Mouse (Mus musculus): Measurements from ENCODE around the gene Dnah6. TPM values are rescaled to one million over a fixed set of nuclear protein-coding genes. Genes with fewer than 3 reads are reported as not detected.

The Dnah6 gene
- polyA plus RNA-seq, 1 experiment from 2014 or later, result 0.61 TPM

DNA sequence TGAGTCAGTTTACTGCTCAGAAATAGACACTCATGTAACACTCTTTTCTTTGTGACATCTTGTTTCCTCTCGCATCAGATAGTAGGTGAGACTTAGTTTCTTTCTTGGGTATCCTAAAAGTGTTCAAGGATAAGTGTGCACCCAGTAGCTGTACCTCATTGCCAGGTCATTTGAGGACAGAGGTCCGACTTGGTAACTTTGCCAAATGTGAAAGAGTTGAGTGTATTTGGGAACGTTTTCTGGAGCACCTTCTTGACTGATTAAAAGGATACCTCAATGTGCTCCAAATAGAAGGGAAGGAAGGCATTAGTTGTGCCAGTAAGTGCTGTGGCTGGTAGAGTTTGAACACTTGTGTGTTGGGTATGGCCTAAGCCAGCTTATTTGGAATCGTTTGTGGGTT, 28.4 kb upstream of the Dnah6 start:
- H3K27me3 ChIP-seq, result no peaks in the 10 kb centered on the region
- no peak for ATAC-seq (ENCODE audit: insufficient number of reproducible peaks, low FRiP score, low TSS enrichment, low read depth)
- peak overlapping the region; percentile 72; the same call in 1 of the 2 replicates for H3K4me2 ChIP-seq (replicated peaks)
- no peak overlapping the region for H3K27ac ChIP-seq (replicated peaks)
- no peak overlapping the region for H3K9ac ChIP-seq
- WGBS, result 81% methylated on average over 4 of the region's 4 CpGs
- H3K4me1 ChIP-seq, result peaks cover 12% of the 10 kb centered on the region
- no peaks in the 10 kb centered on the region for H3K9me3 ChIP-seq (replicated peaks)
- H3K36me3 ChIP-seq, result no peaks in the 10 kb centered on the region
- H3K4me3 ChIP-seq (replicated peaks), result 0 out of 2 replicates have a peak overlapping the region, but pooled peaks have one; percentile 96

DNA sequence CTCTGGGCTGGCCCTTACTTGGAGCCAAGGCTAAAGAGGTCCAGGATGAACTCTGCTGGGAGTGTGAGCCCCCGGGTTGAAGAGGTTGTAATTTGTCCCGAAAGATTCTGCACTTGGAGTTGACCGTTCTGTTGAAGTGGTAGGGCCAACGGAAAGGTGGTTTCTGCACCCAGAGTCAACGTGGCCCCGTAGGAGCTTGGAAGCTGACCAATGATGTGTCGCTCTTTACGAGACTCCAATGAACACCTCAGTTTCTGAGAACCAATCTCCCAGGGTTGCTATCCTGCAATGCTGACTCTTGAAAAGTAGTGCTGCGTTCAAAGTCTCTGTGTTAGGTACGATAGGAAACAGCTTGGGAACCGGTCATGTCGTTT, 27.6 kb upstream of the Dnah6 start:
- no peak overlapping the region for H3K27ac ChIP-seq (replicated peaks)
- no peaks in the 10 kb centered on the region for H3K9me3 ChIP-seq (replicated peaks)
- H3K9ac ChIP-seq, result peak overlapping the region; percentile 89
- peak overlapping the region; percentile 96 for H3K4me3 ChIP-seq (replicated peaks)
- 5% methylated on average over 12 of the region's 12 CpGs for WGBS
- peak overlapping the region; percentile 72 for H3K4me2 ChIP-seq (replicated peaks)
- no peak for ATAC-seq (ENCODE audit: insufficient number of reproducible peaks, low FRiP score, low TSS enrichment, low read depth)
- H3K4me1 ChIP-seq, result peaks cover 12% of the 10 kb centered on the region
- no peaks in the 10 kb centered on the region for H3K27me3 ChIP-seq
- no peaks in the 10 kb centered on the region for H3K36me3 ChIP-seq

DNA sequence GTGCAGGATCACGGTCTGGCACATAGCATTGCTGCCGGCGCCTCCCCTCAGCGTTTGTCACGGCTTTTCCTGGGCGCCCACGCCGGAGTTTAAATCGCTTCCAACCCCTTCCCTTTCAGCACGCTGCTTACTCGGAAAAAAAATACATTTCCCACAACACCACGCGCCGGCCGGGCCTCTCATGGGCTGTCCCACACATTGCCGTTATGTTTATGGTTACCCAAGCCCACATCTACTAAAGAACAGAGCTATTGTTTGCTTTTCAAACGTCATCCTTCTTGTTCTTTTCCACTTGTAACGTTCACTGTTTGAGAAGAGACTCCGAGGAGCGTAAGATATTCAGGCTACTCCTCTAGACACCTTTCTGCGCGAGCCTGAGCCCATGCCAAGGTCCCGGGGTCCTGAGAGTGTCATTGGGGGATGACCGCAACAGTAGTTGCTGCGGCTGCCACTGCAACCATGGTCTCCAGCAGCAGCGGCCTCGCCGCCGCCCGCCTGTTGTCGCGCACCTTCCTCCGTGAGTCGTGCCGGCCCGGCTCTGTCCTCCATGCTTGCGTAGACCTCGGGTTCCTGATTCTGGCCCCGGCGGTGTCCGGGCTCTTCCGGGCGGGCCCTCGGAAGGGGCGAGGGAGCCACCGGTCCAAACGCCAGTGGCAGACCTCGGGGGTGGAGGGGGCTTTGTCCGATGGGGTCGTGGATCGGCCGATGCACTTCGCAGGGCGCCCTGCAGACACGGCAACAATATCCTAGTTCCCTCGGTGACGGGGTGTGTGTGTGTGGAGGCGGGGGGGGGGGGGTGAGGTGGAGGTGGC, 27.0 kb upstream of the Dnah6 start, which contains the start of gene Suclg1:
Suclg1 (plus strand) TSS at position 146 of the 812 bp plus-strand sequence.
- under 1% methylated on average over 56 of the region's 58 CpGs for WGBS
- H3K4me2 ChIP-seq (replicated peaks), result peak within 1 kb of the TSS; percentile 72
- no peaks in the 10 kb centered on the region for H3K27me3 ChIP-seq
- H3K27ac ChIP-seq (replicated peaks), result peak within 1 kb of the TSS; percentile 78
- no peaks in the 10 kb centered on the region for H3K9me3 ChIP-seq (replicated peaks)
- H3K4me3 ChIP-seq (replicated peaks), result peak within 1 kb of the TSS; percentile 96
- H3K36me3 ChIP-seq, result no peaks in the 10 kb centered on the region
- peak within 1 kb of the TSS; percentile 89 for H3K9ac ChIP-seq
- peak; percentile 94 for ATAC-seq (ENCODE audit: insufficient number of reproducible peaks, low FRiP score, low TSS enrichment, low read depth)
- H3K4me1 ChIP-seq, result peaks cover 12% of the 10 kb centered on the region

DNA sequence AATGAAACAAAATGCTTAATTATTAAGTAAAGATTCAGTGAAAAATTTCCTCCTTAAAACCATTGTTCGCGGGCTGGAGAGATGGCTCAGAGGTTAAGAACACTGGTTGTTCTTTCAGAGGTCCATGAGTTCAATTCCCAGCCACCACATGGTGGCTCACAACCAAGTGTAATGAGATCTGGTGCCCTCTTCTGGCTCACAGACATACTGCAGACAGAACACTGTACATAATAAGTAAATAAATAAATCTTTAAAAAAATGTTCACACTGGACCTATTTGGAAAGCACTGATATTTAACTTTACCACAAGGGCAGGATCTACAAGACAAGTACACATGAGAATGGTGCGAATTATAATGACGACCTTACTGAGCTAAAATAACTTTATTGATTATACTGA, 26.0 kb upstream of the Dnah6 start:
- H3K9ac ChIP-seq, result no peak overlapping the region
- WGBS, result 40% methylated on average over 4 of the region's 4 CpGs
- H3K4me3 ChIP-seq (replicated peaks), result peak overlapping the region; percentile 96
- H3K4me2 ChIP-seq (replicated peaks), result peak overlapping the region; percentile 72
- no peaks in the 10 kb centered on the region for H3K27me3 ChIP-seq
- peaks cover 12% of the 10 kb centered on the region for H3K4me1 ChIP-seq
- ATAC-seq (ENCODE audit: insufficient number of reproducible peaks, low FRiP score, low TSS enrichment, low read depth), result no peak
- no peak overlapping the region for H3K27ac ChIP-seq (replicated peaks)
- H3K9me3 ChIP-seq (replicated peaks), result no peaks in the 10 kb centered on the region
- H3K36me3 ChIP-seq, result no peaks in the 10 kb centered on the region

DNA sequence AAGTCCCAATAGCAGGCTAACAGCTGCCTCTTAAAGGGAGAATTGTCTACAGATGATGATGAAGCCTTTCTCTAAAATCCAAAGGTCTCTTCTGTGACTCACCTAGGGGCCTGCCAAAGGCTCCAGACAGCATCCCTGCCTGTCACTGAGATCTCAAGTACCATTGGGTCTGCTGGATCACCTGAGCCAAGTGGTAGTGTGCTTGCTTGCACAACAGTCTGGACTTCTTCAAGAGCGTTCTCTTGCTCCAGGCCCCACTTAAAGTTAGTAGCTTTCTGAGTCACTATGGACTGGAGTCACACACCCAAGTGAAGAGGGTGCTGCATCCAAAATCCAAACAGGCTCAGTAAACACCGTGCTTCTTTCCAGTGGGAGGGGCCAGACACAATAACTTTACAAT, 25.4 kb upstream of the Dnah6 start:
- Histone ChIP-seq H3K36me3 (no peaks in the 10 kb centered on the region), H3K27ac (replicated peaks) (no peak overlapping the region), H3K4me2 (replicated peaks) (no peak overlapping the region), H3K4me3 (replicated peaks) (no peak overlapping the region), H3K27me3 (no peaks in the 10 kb centered on the region), H3K9ac (no peak overlapping the region), H3K9me3 (replicated peaks) (no peaks in the 10 kb centered on the region), H3K4me1 (peaks cover 12% of the 10 kb centered on the region)
- WGBS, result 85% methylated on average over 2 of the region's 2 CpGs
- ATAC-seq (ENCODE audit: insufficient number of reproducible peaks, low FRiP score, low TSS enrichment, low read depth), result no peak

DNA sequence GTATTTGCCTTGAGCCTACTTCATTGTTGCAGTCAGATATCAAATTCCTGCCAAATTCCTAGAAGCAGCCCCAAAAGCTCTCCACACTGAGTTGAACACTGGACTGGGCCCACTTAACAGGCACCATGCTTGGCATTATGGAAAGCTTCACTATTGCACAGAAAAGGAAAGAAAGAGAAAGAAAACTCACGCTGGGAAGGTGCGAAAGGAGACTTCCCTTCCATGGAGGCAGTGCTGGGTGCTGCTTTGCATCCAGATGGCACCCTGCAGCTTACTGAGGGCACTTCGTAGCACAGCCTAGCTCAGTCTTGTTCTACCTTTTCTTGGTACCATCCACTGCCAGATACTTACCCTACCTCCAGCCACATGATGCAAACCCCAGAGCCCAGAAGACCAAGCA, 14.2 kb upstream of the Dnah6 start:
- Histone ChIP-seq H3K36me3 (no peaks in the 10 kb centered on the region), H3K9me3 (replicated peaks) (no peaks in the 10 kb centered on the region), H3K4me3 (replicated peaks) (no peak overlapping the region), H3K4me1 (no peaks in the 10 kb centered on the region), H3K4me2 (replicated peaks) (no peak overlapping the region), H3K27me3 (no peaks in the 10 kb centered on the region), H3K27ac (replicated peaks) (no peak overlapping the region), H3K9ac (no peak overlapping the region)
- WGBS, result 69% methylated on average over 3 of the region's 3 CpGs
- ATAC-seq (ENCODE audit: insufficient number of reproducible peaks, low FRiP score, low TSS enrichment, low read depth), result no peak

DNA sequence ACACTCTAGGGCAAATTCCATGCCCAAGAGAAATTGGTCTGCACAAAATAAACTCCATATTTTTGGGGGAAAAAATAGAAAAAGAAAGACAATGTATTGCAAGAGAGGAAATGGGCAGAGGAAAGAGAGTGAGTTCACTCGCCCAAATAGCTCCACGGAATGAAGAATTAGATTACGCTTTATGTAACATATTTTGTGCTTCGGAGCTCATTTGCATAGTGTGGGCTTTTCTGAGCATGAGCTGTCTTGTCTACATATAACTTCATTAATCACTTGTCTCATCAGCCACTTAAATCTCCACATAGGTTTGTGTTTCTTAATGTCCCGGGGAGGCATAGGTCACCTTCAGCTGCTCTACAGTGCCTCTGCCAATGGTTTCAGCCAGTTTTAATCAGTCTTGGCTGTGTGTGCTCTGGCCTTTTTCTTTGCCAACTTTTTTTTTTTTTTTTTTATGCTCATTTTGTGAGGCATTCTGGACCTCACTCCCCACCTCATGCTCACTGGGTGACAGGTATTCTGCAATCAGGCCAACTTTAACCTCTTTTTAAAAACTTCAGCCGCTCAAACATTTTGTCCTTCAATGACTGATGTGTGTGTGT, 12.9 kb upstream of the Dnah6 start:
- Histone ChIP-seq H3K4me1 (no peaks in the 10 kb centered on the region), H3K9me3 (replicated peaks) (no peaks in the 10 kb centered on the region), H3K36me3 (no peaks in the 10 kb centered on the region), H3K27me3 (no peaks in the 10 kb centered on the region), H3K4me2 (replicated peaks) (no peak overlapping the region), H3K4me3 (replicated peaks) (no peak overlapping the region), H3K27ac (replicated peaks) (no peak overlapping the region), H3K9ac (no peak overlapping the region)
- no peak for ATAC-seq (ENCODE audit: insufficient number of reproducible peaks, low FRiP score, low TSS enrichment, low read depth)
- 62% methylated on average over 6 of the region's 6 CpGs for WGBS

DNA sequence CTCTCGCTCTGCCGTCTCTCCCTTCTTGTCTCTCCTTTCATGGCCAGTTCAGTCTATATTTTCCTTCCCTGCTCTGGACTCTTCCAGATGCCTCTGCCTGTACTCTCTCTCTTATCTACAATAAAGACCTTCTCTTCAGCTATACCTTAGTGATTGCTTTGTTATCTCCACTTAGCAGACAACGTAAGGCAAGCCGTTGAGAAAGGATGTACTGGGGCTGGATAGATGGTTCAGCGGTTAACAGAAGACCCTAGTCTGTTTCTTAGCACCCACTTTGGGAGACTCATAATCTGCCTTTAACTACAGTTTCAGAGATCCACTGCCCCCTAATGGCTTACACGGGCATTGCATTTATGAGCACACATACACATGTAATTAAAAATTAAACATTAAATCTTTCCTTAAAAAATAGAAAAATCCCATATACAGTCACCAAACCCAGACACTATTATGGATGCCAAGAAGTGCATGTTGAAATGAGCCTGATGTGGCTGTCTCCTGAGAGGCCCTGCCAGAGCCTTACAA, 11.8 kb upstream of the Dnah6 start:
- no peak for ATAC-seq (ENCODE audit: insufficient number of reproducible peaks, low FRiP score, low TSS enrichment, low read depth)
- H3K27me3 ChIP-seq, result no peaks in the 10 kb centered on the region
- H3K4me1 ChIP-seq, result peaks cover 4% of the 10 kb centered on the region; the same call in 1 of the 2 replicates
- H3K9me3 ChIP-seq (replicated peaks), result no peaks in the 10 kb centered on the region
- no peak overlapping the region for H3K4me2 ChIP-seq (replicated peaks)
- no peak overlapping the region for H3K27ac ChIP-seq (replicated peaks)
- H3K9ac ChIP-seq, result no peak overlapping the region
- H3K36me3 ChIP-seq, result no peaks in the 10 kb centered on the region
- 90% methylated on average over 6 of the region's 6 CpGs for WGBS
- no peak overlapping the region for H3K4me3 ChIP-seq (replicated peaks)

DNA sequence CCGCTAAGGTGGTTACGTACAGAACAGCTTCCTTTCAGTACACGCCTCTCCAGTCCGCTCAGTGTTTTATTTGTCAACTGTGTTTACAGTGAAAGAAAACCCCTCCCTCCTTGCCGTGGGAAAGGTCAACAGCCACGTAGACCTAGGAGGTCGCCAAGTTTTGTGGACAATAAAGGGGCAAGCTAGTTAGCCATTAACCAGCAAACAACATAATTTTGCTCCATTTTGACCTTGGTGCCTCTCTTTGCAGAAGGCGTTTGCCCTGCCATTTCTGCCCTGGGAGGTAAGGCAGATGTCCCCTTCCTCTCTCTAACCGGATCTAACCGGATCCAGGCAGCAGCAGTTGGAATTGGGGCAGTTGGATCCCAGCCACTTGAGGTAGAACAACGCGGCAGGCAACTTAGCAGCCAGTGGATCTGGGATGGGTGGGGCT, 10.7 kb upstream of the Dnah6 start:
- WGBS, result 79% methylated on average over 12 of the region's 12 CpGs

DNA sequence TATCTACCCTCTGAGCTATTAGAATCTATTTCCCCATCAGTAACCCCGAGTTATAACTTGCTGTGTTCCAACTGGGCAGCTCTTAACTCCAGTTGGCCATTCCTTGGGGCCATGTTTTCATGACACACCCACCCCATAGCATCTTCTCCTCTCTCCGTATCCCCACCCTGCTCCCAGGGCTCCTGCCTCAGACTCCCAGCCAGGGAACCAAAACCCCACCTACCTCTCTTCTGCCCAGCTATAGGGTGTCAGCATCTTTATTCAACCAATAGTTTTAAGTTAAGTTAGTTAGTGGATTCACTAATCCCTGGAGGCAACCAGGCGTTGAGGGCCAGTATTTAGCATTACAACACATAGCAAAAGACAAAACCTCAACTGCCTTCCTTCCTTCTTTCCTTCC, 7.4 kb upstream of the Dnah6 start:
- no peaks in the 10 kb centered on the region for H3K36me3 ChIP-seq
- no peak overlapping the region for H3K4me2 ChIP-seq (replicated peaks)
- H3K27me3 ChIP-seq, result no peaks in the 10 kb centered on the region
- H3K27ac ChIP-seq (replicated peaks), result peak overlapping the region; percentile 83
- ATAC-seq (ENCODE audit: insufficient number of reproducible peaks, low FRiP score, low TSS enrichment, low read depth), result no peak
- no peaks in the 10 kb centered on the region for H3K9me3 ChIP-seq (replicated peaks)
- peaks cover 4% of the 10 kb centered on the region; the same call in 1 of the 2 replicates for H3K4me1 ChIP-seq
- H3K9ac ChIP-seq, result no peak overlapping the region
- 45% methylated on average over 3 of the region's 3 CpGs for WGBS
- H3K4me3 ChIP-seq (replicated peaks), result no peak overlapping the region

More for the DNA sequence above, 10.7 kb upstream of the Dnah6 start:
- H3K4me2 ChIP-seq (replicated peaks), result no peak overlapping the region
- ATAC-seq (ENCODE audit: insufficient number of reproducible peaks, low FRiP score, low TSS enrichment, low read depth), result no peak
- no peaks in the 10 kb centered on the region for H3K9me3 ChIP-seq (replicated peaks)
- H3K27me3 ChIP-seq, result no peaks in the 10 kb centered on the region
- H3K4me3 ChIP-seq (replicated peaks), result no peak overlapping the region
- no peaks in the 10 kb centered on the region for H3K36me3 ChIP-seq
- H3K9ac ChIP-seq, result no peak overlapping the region
- peaks cover 4% of the 10 kb centered on the region; the same call in 1 of the 2 replicates for H3K4me1 ChIP-seq
- H3K27ac ChIP-seq (replicated peaks), result no peak overlapping the region

DNA sequence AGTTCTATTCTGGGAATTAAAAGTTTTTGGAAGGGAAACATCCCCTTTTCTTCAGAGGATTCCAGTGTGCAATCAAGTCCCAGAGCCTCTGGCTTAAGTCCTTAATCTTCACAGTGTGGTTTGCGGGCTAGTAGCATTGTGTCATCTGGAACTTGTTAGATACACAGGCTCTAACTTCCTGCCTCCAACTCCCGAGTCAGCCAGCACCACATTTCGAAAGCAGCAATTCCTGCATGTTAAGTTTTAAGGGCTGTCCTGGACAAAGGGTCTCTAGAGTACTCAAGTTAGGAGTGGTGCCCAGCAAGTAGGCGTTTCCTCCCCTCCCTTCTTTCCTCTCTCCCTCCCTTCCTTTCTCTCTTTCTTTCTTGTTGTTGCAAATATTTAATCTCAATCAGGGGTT, 7.0 kb upstream of the Dnah6 start:
- Histone ChIP-seq H3K27me3 (no peaks in the 10 kb centered on the region), H3K9ac (no peak overlapping the region), H3K27ac (replicated peaks) (peak overlapping the region; percentile 83), H3K4me3 (replicated peaks) (no peak overlapping the region), H3K4me2 (replicated peaks) (no peak overlapping the region), H3K36me3 (no peaks in the 10 kb centered on the region), H3K9me3 (replicated peaks) (no peaks in the 10 kb centered on the region), H3K4me1 (peaks cover 4% of the 10 kb centered on the region; the same call in 1 of the 2 replicates)
- ATAC-seq (ENCODE audit: insufficient number of reproducible peaks, low FRiP score, low TSS enrichment, low read depth), result peak; percentile 89
- 18% methylated on average over 4 of the region's 4 CpGs for WGBS
